Mouse (Mus musculus) naive thymus-derived CD4-positive, alpha-beta T cell, adult 2 months (primary cell): Measurements from ENCODE around the gene Rsl24d1.
"Not testable (repeated sequence)": the region's sequence is repeated elsewhere in the genome, so short reads cannot be mapped to it uniquely, and the experiment has no call there.

Source experiments
- DNase-seq: peaks from one replicate; pipeline ENCODE4 v3.0.0-alpha.2; 2011; ENCODE audit warnings: low read depth

Rsl24d1 gene

GRCm38 (mm10) chr9:73102181-73102580 lies 11.0 kb upstream of the Rsl24d1 start, which contains the start of gene Gm20509:
Gene Gm20509 (plus strand): TSS chr9:73102470.
- no peak for DNase-seq

DNA sequence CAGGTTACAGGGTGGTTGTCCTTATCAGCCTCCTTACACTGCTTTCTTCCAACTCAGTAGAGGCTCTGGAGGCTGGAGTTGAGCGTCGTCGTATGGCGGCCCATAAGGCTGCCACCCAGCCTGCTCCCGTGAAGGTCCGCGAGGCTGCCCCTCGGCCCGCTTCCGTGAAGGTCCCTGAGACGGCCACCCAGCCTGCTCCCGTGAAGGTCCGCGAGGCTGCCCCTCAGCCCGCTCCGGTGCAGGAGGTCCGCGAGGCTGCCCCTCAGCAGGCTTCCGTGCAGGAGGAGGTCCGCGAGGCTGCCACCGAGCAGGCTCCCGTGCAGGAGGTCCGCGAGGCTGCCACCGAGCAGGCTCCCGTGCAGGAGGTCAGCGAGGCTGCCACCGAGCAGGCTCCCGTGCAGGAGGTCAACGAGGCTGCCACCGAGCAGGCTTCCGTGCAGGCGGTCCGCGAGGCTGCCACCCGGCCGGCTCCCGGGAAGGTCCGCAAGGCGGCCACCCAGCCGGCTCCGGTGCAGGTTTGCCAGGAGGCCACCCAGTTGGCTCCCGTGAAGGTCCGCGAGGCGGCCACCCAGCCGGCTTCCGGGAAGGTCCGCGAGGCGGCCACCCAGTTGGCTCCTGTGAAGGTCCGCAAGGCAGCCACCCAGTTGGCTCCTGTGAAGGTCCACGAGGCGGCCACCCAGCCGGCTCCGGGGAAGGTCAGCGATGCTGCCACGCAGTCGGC lies 9.9 kb upstream of the Rsl24d1 start:
- no peak for DNase-seq

- DNase-seq = no peak
Measured at GRCm38 (mm10) chr9:73103880-73104198, 9.4 kb upstream of the Rsl24d1 start.

DNA sequence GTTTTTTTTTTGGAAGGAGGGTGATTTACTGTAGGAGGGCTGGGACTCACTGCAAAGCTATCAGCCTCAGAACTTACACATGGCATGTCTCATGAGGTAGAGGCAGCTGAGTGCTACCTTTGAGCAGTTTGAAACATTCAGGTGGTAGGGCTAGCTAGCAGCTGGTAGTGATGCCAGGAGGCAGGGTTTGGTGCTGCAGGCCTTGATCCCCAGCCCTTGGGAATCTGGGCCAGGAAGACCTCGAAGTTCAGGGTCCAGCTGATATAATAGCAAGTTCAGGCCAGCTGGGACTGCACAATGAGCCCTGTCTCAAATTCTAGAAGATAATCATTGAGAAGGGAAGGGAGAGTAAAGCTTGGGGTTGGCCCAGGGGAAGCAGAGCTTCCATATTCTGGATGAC lies 8.1 kb upstream of the Rsl24d1 start:
- DNase-seq = no peak

- DNase-seq = no peak
Measured at GRCm38 (mm10) chr9:73105771-73106170, 7.5 kb upstream of the Rsl24d1 start.

DNA sequence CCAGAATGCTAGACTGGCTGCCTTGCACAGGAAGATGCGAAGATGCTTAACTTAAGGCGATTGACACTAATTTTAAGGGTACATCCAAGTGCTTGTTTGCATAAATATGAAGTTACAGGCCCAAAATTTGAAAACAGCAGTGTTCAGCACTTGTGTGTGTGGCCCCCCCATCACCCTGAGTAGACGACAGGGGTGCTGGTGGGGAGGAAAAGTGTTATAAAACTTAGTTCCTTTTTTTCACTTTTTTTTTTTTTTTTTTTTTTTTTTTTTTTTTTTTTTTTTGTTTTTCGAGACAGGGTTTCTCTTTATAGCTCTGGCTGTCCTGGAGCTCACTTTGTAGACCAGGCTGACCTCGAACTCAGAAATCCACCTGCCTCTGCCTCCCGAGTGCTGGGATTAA lies 3.5 kb downstream of the Rsl24d1 start:
- DNase-seq = not testable (repeated sequence)

DNA sequence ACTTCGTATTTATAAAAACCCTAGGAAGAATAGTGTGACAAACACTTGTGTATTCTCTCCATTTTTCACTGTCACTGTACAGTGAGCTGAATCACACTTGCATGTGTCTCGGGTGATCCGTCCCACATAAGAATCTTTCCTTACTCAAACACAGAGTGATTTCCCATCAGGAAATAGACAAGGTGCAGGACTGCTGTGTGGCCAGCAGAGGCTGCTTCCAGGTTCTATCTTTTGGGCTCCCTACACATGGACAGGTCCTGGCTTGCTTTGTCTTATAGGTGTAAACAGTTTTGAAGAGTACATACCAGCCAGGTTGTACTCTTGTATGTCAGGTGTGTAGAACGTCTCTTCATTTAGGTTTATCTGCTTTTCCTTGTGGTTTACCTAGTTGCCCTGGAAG lies 4.8 kb downstream of the Rsl24d1 start:
- DNase-seq = no peak

DNA sequence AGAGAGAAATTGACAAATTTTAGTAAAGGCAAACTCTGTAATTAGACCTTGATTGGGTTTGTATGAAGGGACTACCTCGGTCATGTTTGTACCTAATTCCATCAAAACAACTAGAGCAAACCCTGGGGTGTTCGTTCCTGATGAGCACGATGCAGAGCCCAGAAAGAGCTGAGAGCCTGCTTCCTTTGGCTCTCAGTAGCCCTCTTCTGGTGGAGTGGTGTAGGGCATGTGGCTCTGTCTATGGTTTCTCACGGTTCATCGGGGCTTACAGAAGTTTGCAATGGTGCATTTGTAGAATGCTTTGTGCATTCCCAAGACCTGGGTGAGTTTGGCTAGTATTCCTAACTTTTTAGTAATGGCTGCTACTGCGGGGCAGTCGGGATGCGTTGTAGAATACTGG lies 8.5 kb downstream of the Rsl24d1 start:
- peak; percentile 47 for DNase-seq

DNA sequence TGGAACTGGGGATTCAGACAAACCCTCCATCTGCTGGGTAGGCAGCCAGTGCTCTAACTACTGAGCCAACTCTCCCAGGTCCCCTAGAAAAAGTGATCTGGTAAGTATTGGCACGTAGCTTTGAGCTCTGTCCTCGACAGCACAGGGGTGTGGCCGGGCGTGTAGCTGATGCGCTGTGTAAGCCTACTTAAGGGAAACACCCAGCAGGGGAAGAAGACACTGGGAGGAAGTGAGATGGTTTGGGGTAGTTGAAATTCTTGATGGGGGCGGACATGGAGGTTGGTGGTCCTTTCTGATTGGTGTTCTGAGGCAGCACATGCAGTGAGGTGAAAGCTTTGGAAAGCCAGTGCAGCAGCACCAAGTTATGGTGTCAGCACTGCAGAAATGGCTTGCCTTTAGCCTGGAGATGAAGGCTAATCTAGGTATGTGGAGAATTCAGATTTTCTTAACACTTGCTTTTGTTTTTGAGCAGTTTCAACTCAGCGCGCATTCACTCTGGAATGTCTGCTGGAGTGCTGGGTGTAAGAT lies 11.9 kb downstream of the Rsl24d1 start:
- no peak for DNase-seq

GRCm38 (mm10) chr9:73127457-73127856 lies 14.2 kb downstream of the Rsl24d1 start:
- no peak for DNase-seq

- no peak for DNase-seq
Measured at GRCm38 (mm10) chr9:73129875-73130274, 16.6 kb downstream of the Rsl24d1 start.

GRCm38 (mm10) chr9:73130529-73130928 lies 17.3 kb downstream of the Rsl24d1 start:
- no peak for DNase-seq

GRCm38 (mm10) chr9:73137341-73137886 lies 24.2 kb downstream of the Rsl24d1 start:
- DNase-seq = no peak

DNA sequence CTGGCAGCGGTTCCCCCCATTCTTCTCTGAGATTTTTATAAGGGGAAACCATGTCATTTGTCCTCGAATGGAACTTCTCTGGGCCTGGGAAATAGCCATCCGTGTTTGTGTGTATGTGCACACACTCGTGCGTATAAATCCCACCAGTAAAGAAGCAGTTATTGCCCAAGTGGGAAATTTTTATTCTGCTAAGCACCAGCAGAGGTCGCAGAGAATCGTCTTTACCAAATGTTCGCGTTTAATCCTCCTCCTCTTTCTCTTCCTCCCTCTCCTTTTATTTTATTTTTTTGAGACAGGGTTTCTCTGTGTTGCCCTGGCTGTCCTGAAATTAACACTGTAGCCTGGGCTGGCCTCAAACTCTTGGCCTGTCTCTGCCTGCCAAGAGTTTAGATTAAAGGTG lies 41.1 kb downstream of the Rsl24d1 start:
- no peak for DNase-seq

DNA sequence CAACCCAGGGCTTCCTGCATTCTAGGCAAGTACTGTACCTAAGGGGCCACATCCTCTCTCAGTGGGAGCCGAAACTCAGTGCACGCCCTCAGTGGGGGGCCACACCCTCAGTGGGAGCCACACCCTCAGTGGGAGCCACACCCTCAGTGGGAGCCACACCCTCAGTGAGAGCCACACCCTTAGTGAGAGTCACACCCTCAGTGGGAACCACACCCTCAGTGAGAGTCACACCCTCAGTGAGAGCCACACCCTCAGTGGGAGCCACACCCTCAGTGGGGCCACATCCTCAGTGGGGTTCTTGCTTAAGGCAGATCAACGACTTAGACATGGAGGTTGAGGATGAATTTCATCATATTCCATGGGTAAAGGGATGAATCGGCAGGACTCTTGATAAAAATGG lies 44.7 kb downstream of the Rsl24d1 start:
- DNase-seq = no peak

DNA sequence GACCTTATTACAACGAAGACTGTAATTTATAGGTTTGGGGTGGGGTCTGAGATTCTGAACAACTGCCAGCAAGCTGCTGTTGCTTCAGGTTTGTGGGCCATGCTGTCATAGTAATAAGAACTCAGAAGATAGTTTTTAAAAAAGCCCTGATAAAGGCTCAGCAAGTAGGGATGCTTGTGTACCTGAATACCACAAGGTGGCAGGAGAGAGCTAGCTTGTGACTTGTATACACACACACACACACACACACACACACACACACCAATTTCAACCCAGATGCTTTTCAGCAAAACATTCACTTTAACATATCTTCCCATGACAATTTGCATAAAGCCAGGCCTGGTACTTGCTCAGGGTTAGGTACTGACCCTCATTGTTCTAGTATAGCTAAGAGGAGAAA lies 46.0 kb downstream of the Rsl24d1 start:
- DNase-seq = peak; percentile 31

GRCm38 (mm10) chr9:73162571-73163333 lies 49.5 kb downstream of the Rsl24d1 start:
- DNase-seq = peak; percentile 76

DNA sequence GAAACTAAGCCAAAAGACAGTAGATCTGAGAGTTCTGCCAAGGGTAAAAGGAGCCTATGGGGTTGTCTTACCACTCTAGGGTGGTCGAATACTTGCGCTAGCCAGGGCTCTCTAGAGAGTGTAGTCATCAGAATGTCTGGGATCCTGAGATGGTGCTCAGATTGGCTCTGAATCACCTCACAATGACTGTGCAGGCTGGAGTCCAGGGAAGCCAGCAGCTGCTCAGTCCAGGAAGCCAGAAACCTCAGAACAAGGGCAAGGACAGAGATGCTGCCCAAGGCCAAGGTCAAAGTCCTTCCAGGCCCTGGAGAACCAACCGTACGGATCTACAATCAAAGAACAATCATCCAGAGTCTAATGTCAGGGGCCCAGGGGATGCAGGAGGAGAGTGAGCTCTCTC lies 52.4 kb downstream of the Rsl24d1 start:
- no peak for DNase-seq
